Mouse (Mus musculus) megakaryocyte, adult 5-6 weeks (primary cell): Measurements from ENCODE around the gene Ppil4. TPM values are rescaled to one million over a fixed set of nuclear protein-coding genes. Genes with fewer than 3 reads are reported as not detected.

ENCODE experiments used
- ATAC-seq: 2 replicates; pipeline ENCODE4 v1.8.0; 2016; ENCODE audit warnings: mild to moderate bottlenecking, inconsistent platforms; ENCODE audit not compliant: poor library complexity, severe bottlenecking
- total RNA-seq, 2 experiments: library from RNA; stranded (forward) in 1 of 2; stranded (reverse) in 1 of 2; fragments of 153-499, 151-499 nt in 1 of 2; fragments of 221-1000, 200-1000 nt in 1 of 2; gene quantifications; 2 replicates each; pipeline versions ENCODE4 v1.2.3 to v1.2.4; 2015 to 2017

Ppil4 gene
- total RNA-seq, 2 experiments from 2014 or later: 36.4 to 73.5 TPM

DNA sequence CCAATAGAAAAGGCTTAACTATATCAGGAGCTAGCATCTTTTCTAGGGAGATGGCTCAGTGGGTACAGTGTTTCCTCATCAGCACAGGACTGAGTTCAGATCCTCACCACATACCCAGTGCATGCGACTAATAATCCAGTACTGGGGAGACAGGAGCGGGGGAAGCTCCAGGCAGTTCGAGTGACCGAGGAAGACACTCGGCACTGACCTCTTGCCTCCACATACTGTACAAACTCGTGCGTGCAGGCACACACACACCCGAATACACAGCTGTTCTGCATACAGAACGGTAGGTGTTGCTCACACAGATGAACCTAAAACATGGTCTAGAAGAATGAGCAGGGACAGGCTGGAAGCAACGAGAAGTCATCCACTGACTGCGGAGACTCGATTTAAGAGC, 29.3 kb downstream of the Ppil4 start:
- no peak for ATAC-seq

DNA sequence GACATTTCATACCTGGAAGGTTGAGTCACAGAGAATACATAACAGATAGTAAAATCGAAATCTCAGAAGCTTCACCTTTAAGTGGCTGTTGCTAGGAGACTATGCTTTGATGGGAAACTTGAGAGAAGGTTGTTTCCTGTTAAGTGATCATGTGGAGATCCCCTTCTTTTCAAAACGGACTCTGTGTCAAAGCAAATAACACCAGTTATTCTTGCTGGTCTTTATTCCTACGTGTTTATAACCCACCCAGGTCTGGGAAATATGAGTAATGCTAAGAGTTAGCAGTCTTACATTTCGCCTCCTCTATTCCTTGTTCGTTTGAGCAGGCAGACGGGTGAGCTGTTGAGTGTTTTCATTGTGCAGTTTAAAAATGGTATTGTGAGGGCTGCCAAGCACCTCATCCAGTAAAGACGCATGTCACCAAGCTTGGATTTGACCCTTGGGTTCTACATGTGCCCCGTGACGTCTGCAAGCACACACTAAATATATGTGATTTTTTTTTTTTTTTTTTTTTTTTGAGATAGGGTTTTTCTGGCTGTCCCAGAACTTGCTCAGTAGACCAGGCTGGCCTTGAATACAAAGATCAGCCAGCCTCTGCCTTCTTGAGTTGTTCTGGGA, 32.1 kb downstream of the Ppil4 start:
- 0 out of 2 replicates have a peak, but pooled peaks have one; percentile 12 for ATAC-seq

DNA sequence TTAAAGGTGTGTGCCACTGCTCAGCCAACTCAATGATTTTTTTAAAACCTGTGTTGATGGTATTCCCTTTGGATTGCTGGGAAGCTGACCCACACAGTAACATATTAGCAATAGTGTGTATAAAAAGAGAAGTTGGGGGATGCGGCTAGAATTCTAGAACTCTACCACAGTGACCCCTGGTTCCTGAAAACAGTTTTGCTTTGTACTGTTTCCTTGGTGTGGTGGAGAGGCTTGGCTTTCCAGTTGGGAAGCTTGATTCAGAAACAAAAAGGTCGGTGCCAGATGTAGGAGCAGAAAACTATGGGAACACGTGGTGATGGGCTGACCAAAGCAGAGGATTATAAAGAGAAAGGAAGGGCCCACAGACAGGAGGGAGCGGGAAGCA, 32.6 kb downstream of the Ppil4 start:
- ATAC-seq: peak; percentile 54

DNA sequence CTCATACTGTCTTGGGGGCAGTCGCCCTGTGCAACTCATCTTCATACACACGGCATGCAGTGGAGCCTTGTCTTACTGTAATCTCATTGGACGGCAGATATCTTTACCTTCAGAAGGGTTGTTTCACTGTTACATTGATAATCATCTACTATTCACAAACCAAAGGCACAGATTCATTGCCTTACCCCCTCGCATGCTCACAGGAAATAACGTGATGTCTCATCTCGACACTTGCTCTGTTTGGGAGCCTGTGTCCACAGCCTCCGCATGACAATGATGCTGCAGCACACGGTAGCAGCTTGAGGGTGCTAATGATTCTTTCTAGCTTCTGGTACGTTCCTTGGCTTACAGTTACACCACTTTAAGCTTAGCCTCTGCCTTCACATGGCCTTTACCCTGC, 33.4 kb downstream of the Ppil4 start:
- ATAC-seq: peak; percentile 30; the same call in 1 of the 2 replicates

DNA sequence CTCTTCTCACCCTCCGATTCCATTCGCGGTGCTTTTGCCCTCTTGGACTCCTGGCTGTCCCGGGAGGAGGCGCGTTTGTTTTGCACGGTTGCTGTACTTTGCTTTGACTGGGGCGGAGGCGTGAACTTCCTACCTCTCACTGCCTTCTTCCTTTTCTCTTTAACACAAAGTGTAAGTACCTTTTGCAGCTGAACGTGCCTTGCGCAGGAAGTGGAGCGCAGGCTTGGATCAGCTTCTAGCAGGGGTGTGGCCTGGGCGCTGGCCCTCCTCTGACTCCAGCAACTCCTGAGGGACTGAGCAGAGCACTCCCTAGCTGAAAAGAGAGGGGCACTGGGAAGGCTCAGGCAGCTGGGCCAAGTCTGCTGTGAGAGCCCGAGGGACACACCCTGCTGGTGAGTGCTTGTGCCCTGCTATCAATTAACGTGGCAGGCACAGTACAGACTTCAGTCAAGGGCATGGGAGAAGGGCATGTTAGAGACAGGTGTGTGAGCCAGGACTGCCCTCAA, 39.5 kb downstream of the Ppil4 start, which contains the start of gene Zc3h12d:
Zc3h12d (plus strand) TSS at position 300 of the 506 bp plus-strand sequence.
- peak; percentile 69 for ATAC-seq

DNA sequence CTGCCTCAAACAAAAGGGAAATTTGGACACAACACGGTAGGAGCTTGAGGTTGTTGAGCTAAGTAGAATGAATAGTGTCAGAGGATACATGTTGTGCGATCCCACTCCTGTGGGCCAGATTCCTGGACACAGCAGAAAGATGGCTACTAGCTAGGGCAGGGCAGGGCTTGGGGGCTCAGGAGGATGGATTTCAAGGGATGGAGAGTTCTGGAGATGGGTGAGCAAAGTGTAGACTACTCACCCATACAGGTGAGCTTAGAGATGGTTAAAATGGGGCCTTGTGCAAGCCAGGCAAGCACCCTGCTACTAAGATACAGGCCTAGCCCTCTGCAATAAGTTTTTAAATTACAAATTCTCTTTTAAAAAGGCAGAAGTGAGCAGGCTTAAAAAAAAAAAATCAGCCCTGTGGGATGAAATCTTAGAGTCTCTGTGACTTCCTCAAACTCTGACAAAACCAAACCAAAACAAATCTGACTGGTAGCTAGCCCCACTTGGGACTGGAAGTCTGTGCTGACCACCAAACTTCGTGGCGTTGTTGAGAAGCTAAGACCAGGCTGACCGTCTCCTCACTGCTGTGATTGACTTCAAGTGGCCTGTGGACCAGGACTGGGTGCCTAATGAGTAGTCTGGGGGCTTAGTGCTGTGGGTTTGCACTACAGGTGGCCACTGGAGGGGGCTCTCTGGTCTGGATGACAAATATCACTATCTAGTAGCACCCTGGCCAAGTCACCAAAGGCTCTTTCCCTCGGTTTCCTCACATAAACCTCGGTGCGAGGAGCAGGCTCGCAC, 40.9 kb downstream of the Ppil4 start:
- ATAC-seq: peak; percentile 61

DNA sequence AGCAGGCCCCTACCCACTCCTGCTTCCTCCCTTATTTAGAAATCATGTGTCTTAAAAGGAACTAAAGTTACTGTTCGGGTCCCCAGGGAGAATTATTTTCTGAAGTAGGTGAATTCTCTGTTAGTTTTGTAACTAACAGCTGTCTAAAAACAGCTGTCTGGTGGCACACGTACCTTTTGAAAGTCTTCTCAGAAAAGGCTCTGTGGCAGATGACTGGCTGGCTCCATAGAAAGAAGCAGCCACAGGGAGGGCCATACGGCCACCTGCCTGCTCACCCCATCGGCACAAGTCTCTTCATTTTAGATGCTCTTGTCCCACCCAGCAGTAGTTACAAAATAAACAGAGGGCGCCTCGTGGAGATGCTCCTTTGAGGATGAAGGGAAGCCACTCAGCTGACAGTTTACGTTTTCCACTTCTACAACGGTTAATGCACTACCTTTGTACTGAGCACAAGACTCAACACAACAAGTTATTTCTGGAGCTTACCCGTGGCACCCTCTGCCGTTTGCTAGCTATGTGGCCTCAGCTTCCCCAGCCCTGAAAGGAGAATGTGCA, 42.1 kb downstream of the Ppil4 start:
- no peak for ATAC-seq

DNA sequence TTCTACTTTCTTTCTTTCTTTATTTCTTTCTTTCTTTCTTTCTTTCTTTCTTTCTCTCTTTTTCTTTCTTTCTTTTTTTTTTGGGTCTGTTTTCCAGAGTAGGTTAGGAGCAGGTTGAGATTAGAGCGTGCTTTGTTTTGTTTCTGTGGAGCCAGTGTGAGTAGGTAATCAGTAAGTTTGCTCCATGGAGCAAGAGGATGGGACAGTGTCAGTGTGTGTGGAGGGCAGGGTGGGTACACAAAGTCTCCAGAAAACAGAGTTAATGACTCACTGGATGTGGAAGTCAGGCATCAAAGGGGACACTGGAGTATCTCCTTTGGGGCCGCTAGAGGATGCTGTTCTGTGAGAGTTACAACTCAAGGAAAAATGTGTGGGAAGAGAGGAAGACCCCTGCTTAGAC, 44.2 kb downstream of the Ppil4 start:
- no peak for ATAC-seq

DNA sequence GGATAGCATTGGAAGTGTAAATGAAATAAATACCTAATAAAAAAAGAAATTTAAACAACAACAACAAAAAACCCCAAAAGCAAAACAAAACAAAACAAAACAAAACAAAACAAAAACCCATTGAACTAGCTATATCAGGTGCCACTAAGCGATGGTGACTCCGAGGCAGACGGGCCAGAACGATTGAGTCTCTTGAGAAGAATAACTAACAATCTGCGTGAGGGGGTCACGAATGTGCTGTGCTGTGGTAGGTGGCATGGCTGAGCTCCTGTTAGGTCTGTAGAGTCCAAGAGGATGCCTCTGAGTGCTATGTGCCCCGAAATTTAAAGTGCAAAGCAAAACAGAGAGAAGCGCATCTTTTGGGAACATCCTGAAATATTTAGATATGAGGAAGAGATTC, 44.8 kb downstream of the Ppil4 start:
- ATAC-seq: no peak

DNA sequence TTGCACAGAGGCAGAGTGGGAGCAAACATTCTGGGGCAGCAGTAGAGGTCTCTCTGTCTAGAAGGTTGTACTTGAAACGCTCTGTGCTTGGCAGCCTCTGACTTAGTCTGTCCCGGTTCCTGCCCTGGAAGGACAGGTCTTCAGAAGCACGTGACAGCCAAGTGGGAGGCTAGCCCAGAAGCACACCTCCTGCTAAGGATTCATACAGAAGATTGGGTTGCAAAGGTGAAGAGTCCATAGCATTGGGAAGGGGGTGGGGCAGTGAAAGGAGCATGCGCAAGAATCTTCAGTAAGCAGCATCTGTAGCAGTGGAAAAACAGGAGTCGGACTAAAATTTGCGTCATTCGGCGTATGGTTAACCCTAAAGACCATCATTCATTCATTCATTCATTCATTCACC, 45.3 kb downstream of the Ppil4 start:
- ATAC-seq: no peak

DNA sequence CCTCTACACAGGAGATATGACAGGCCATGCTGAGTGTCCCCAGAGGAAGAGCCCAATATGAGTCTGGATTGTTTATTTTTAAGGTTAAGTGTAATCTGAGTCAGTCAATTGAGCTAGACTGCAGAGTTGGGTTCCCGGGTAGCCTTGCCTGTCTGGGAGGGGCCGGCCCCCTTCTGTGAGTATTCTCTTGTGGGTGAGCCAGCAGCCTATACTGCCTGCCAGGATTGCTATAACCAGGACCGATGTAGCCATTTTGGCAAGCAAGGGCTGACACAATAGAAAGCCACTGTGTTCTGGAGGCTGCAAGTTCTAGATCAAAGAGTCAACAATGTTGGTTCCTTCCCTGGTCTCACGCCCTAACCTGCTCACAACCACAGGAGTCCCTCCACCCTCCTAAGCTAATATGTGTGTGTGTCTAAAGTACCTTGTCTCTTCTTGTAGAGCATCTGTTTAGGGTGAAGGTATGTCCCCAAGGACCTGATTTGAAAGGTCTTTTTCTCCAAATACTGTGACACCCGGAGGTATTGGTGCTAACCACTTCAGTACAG, 46.3 kb downstream of the Ppil4 start:
- ATAC-seq: no peak

DNA sequence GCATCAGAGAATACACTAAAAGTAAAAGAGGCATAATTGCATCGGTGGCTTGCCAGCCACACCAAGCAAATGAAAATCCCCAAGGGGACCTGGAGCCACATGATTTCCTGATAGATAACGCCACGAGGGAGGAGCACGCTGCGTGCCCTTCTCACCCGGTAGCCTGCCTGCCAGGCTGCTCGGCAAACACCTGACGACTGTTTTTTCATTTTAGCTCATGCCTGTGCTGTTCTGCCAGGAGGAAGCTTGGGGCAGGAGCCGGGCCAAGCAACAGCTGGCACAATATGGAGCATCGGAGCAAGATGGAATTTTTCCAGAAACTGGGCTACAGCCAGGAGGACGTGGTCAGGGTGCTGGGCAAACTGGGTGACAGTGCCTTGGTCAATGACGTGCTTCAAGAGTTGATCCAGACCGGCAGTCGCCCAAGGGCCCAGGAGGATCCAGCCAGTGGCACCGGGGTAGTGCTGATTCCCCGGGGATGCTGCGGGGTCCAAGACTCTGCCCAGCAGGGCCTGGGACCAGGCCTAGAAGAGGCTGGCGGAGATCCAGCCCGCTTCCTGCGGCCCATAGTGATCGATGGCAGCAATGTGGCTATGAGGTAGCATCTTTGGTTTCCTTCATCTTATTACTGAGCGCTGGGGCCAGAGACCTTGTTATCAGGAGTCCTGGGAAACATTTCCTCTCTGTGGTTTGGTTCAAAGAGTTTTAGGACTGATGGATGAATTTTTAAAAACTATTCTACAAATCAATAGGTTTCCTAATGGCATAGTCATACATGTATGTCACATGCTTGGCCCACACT, 47.1 kb downstream of the Ppil4 start:
- ATAC-seq: no peak

DNA sequence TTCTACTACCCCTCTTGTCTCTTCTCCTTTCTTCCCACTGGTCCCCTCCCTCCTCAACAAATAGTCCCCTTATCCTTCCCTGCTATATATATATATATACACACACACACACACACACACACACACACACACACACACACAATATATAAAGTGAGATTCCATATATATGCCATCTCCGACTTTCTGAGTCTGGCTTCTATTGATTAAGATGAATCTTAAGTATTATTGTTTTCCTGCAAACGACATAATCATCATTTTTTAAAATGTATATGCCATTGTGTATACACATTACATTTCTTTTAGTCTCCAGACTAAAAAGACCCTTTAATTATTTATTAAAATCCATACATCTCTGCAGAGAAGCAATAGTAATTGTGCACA, 47.7 kb downstream of the Ppil4 start:
- ATAC-seq: no peak

DNA sequence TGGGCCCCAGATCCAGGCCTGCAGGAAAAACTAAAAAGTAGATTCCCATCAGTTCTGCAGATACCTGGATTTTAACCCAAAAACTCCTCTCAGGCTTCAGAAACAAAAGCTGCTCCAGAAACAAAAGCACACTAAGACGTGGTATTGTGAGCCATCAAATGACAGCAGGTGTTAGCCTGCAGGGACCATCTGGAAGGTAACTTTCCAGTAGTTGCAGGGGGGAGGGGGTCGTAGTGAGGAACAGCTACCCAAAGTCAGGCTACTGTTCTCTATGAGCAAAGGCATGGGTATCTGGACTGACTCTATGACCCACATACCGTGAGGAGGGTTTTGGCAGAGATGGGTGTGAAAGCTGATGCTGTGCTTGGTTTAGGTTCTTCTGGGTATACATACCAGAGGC, 48.1 kb downstream of the Ppil4 start:
- ATAC-seq: no peak

DNA sequence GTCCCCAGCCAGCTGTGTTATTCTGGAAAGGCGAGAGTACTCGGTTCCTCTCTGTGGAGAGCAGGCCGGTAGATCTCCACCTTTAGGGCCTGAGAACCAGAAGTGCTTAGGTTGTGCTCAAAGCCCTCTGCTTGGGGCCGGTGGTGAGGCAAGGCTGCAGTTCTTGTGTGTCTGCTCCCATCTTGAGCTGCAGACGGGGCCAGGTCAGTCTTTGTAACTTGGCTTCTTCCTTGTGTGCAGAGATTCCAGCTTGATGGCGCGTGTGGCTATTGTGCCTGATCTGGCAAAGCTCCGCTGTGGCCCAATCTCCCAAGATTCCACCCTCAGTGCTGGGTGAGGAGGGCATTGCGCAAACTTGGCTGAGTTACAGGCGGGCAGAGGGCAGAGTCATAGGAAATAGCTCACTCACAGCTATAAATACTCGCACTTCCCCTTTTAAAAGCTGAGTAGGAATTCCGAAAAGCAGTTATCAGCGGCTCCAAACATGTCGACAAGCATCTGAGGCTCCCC, 48.9 kb downstream of the Ppil4 start:
- ATAC-seq: peak; percentile 94

DNA sequence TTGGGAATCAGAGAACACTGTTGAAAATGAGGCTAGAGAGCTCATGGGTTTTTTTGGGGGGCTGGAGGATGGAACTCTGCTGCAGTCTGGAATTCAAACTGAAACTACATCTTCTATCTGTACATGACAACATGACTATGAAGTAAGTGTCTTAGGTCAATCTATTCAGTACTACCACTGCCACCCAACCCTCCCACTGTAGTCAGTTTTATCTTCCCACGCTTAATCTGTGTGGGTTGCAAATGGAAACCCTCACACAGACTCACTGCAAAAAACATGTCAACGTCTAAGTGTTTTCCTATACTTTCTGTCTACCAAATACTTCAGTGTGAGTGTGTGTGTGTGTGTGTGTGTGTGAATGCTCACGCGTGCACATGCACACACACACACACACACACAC, 50.5 kb downstream of the Ppil4 start:
- ATAC-seq: no peak

DNA sequence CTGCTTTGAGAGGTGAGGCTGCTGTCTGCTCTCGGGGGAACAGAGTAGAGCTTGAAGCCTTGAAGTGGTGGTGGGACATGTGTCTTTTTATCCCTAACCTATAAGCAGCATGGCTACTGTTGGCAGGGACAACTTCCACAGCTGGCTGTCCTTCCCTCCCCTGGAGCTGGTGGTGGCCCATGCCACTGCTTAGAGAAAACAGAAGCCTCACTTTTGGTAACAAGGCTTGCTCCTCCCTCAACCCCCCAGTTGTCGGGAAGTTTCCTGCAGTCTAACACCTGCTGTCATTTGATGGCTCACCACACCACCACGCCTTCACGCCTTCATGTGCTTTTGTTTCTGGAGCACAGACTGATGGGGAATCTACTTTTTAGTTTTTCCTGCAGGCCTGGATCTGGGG, 51.5 kb downstream of the Ppil4 start:
- ATAC-seq: no peak

DNA sequence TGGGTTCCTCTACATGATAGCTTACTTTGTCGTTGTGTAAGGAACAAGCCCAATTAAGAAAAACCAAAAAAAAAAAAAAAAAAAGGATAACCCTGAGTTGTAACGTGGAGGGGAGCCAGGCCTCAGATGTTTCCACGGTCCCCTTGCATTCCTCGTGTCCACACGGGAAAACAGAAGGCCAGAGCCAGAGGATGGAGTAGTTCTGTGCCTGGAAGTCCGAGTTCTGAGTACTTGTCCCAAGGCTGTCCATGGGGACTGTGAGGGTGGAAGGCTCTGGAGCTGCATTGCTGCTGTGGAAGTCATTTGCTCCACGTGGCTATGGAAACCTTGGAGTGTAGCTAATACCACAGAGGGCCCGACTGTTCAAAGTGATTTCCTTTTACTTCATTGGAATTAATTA, 52.4 kb downstream of the Ppil4 start:
- ATAC-seq: no peak

DNA sequence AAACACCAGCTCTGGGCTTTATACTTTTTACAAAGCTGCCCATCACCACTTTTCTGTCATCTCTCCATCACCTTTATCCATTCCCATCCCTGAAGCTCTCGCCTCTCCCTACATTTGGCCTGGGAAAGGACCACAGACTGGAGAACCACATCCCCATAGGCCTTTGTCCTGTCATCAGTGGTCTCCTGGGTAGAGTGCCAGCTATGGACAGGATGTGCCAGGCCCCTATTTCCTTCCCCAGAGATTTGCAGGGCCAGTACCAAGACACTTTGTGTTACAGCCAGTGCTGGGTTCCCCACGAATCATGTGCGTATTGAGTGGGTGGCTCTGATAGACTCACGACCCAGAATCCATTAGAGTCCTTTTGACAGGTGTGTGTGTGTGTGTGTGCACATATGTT, 53.3 kb downstream of the Ppil4 start:
- ATAC-seq: no peak

DNA sequence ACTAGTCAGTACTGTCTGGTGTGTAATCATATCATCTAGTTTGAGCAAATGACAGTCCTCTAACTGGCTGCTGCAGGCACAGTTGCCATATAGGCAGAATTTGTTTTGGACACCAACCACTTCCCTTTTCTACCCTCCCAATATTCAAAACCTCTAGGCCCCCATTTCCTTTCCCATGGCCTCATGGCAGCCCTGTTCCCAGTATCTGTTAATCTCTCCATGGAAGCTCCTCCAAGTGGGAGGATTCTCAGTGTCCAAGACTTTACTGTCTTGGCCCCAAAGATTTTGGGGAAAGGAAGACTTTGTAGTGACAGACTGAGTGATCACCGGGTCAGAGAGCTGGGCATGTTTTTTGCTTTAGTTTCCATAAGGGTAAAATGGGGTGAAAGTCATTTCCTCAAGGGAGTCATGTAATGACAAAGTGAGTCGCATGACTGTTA, 54.5 kb downstream of the Ppil4 start:
- peak; percentile 53 for ATAC-seq

DNA sequence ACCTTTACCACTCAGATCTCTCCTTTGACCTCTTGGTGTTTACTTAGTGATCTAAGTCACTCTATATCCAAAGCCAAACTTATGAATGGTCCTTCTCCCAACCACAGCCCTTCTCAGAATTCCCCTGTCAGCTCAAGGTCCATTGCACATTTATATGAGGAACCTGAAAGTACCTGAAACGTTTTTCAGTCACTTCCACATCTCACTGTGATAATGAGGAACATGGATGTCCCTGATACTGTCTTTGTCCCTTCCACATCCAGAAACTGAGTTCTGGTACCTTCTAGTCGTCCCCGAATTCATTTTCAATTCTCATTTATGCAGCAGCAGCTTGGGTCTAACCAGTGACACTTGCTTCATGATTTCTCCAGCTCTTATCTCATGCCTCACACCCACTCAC, 59.2 kb downstream of the Ppil4 start:
- peak; percentile 38; the same call in 1 of the 2 replicates for ATAC-seq
